Mouse (Mus musculus): Measurements from ENCODE around the gene 1700020A23Rik.
A peak's percentile ranks its signal among the peaks of the same experiment; 100 is the strongest.
"Not testable (repeated sequence)": the region's sequence is repeated elsewhere in the genome, so short reads cannot be mapped to it uniquely, and the experiment has no call there.

Gene 1700020A23Rik

GRCm38 (mm10) chr2:130404939-130405338 is at the start of gene 1700020A23Rik, which contains the start of gene Gm28372:
1700020A23Rik (plus strand) TSS chr2:130405259.
Gm28372 (plus strand) TSS chr2:130405239.
- DNase-seq (ENCODE audit: low spot score): no peak

DNA sequence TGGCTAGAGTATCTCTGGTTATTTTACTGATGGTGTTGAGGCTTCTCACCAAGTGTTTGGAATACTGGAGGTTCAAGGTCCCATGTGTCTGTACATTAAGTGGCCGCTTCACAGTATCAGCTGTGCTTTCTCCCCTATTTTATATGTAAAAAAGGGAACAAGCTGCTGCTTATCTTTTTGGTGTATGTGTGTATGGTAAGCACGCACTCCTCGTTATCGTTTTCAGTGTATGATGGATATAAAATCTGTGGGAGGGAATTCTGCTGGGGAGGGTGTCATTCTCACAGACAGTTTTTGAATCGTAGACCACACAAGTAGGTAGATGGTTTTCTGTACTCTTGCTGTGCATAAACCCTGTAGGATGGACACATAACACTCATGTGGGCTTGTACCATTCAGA is 47.5 kb upstream of the 1700020A23Rik start:
- DNase-seq (ENCODE audit: low spot score): no peak

GRCm38 (mm10) chr2:130358852-130359251 is 46.2 kb upstream of the 1700020A23Rik start:
- DNase-seq (ENCODE audit: low spot score): no peak

DNA sequence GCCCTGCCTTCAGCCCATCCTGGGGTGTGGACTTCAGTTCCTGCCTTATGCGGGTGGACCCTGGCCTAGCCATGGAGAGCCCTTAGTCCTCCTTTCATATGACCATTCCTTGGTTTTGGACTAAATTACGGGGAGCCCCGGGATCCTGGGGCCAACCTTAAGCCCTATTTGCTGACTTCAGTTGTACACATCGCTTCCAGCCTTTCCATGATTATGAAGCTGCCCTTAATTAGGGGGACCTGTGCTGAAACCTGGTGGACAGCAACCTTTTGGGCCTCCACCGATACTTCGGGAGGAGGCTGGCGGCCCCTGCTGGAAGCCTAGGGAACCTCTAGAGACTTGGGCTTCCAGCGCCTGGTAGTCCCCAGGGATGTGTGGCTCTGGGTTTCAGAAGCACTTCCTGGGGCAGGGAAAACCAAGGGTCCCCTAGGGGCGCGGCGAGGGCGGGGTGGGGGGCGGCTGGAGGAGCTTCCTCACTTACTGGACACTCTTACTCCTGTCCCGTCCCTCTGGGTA is 42.5 kb upstream of the 1700020A23Rik start:
- peak; percentile 83 for DNase-seq (ENCODE audit: low spot score)

DNA sequence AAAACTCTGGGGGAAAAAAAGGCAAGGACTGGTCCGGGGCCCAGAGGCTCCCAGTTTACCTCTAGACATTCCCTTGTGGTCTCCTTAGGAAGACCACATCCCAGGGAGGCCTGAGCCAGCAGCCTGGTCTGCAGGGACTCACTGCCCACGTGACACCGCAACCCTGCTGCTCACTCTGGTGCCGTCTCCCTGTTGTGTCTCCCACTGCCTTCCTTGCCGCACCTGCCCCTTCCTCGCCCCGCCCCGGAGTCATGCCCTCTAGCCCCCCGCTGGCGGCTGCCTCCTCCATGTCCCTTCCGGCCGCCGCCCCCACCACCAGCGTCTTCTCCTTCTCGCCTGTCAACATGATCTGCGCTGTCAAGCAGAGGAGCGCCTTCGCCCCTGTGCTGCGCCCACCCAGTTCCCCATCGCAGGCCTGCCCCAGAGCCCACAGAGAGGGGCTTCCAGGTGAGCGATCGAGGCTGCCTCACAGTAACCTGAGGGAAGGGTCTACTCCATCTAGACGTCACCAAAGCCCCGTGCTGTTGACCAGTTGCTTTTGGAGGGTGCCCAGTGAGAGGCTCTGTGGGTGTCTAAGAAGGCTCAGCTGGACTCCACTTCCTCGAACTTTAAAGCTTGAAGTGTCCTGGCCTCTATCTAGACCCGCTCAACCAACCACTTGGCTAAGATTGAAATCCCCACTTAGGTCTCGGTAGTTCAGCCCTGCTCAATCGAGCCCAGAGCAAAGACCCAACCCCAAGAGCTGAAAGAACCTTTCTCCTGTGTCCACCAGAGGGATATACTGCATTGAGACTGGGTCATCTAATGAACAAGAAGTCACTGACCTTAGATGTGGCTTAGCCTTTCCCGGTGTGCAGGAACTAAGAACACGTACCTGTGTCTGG is 39.6 kb upstream of the 1700020A23Rik start:
- DNase-seq (ENCODE audit: low spot score): peak; percentile 47

GRCm38 (mm10) chr2:130367386-130367785 is 37.7 kb upstream of the 1700020A23Rik start:
- DNase-seq (ENCODE audit: low spot score): no peak

GRCm38 (mm10) chr2:130373026-130373425 is 32.0 kb upstream of the 1700020A23Rik start:
- DNase-seq (ENCODE audit: low spot score): not testable (repeated sequence)

- DNase-seq (ENCODE audit: low spot score): no peak
Observed at GRCm38 (mm10) chr2:130374951-130375350, 30.1 kb upstream of the 1700020A23Rik start.

DNA sequence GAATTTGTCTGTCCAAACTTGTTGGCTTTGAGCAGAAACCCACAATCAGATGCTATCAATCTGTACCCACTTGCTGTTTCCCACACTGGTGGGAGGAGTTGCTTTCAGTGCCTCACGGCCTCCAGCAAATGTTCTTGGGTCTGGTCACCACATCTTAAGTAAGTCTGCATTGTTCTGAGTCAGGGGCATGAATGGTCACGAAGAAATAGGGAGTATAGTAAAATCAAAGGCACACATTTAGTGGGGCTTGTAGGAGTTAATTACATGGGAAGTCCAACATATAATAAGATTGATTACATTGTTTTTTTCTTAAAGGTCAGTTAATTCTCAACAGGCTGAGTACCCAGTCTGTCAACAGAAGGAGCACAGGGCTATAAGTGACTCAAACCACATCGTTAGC is 21.9 kb upstream of the 1700020A23Rik start:
- DNase-seq (ENCODE audit: low spot score): no peak

GRCm38 (mm10) chr2:130383895-130384294 is 21.2 kb upstream of the 1700020A23Rik start:
- no peak for DNase-seq (ENCODE audit: low spot score)

GRCm38 (mm10) chr2:130386212-130386611 is 18.8 kb upstream of the 1700020A23Rik start:
- DNase-seq (ENCODE audit: low spot score): no peak

- DNase-seq (ENCODE audit: low spot score): peak; percentile 43
Observed at GRCm38 (mm10) chr2:130388796-130389195, 16.3 kb upstream of the 1700020A23Rik start.

DNA sequence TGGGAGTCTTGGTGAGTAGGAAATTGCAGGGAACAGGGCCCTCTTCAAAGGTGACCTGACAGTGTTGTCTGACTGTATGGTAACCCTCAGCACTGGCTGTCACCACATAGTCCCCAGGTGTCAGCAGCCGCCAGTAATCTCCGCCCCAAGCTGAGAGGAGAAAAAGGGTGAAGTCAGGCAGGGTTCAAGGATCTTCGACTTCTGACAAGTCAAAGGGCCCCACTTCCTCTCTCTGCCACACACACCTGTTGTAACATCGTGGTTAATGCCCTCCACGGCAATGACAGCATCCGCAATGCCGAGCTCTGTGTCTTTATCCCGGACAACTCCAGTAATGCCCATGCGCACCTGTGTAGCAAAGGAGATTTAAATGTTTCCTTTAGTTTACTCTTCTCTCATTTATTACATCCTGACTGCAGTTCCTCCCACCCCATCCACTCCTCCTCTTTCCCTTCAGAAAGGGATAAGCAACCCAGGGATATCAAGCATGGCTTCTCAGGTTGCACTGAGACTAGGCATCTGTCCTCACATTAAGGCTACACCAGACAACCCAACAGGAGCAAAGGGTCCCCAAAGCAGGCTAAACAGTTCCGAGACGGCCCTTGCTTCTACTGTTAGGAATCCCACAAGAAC is 13.9 kb upstream of the 1700020A23Rik start:
- DNase-seq (ENCODE audit: low spot score): no peak

GRCm38 (mm10) chr2:130392836-130393235 is 12.2 kb upstream of the 1700020A23Rik start:
- no peak for DNase-seq (ENCODE audit: low spot score)

- no peak for DNase-seq (ENCODE audit: low spot score)
Observed at GRCm38 (mm10) chr2:130395696-130396095, 9.4 kb upstream of the 1700020A23Rik start.

DNA sequence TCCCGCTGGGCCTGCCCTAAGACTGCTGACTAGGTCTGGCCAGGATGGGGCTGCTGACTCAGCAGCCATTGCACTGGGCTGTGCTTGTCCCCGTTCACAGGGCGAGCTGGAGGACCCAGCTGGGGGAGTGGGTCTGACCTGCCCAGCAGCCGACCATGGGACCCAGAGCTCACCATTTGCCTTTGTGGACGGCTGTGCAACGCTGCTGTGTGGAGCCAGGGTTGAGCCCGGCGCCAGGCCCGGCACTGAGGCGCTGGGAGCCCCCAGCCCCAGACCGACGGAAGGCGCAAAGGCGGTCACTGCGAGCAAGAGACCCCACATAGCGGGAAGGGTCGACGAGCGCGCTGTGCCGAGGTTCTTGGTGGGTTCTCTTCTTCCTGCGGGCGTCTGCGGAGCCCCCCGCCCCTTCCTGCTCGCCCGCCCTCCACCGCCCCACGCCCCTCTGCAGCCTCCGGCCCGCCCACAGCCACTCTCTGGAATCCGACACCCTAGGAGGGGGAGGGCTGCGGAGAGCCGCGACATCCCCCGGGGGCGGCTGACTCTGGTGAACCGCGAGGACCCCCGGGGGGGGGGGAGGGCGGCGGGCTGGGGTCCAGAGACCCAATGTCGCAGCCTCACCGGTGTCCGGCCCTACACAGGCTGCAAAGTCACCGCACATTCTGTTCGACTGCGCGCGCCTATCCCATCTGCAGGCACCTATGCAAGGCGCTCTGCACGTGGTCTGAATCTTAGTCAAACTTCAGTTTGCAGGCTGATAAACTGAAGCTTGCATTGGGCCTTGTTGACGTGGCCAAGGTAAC is 7.7 kb upstream of the 1700020A23Rik start, which contains the start of gene Cpxm1:
Cpxm1 (minus strand) TSS at position 389 of the 800 bp plus-strand sequence.
- DNase-seq (ENCODE audit: low spot score): peak; percentile 80

DNA sequence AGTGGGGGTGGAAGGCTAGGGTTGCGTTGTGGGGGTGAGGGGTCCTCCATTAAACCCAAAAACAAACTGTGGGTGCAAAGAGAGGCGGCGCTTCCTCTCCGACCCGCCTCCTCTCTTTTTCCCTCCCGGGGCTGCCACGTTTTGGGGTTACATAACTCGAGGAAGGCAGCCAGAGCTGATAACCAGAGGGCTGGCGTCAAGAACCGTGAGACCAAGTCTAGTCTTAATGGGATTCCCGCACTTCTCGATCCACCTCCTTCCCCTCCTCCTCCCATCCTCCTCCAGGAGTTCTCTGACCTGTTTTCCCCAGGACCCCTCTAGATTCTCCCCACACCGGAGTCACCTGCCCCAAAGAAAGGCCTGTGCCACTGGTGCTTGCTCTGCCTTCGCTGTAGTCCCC is 7.0 kb upstream of the 1700020A23Rik start:
- DNase-seq (ENCODE audit: low spot score): peak; percentile 35

DNA sequence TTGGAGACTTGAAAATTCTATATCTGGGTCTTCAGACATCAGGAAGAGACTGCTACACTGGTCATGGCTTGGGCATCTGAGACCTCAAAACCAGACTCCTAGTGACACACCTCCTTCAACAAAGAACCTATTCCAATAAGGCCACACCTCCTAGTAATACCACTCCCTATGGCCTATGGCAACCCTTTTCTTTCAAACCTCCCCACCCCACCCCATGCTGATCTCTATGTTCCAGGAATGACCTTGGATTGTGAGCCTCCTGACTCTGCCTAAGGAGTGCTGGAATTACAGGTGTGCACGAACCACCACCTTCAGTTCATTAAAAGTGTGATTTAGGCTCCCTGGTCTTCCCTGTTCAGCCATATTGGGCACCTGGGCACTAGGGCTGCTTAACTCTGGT is 5.0 kb upstream of the 1700020A23Rik start:
- no peak for DNase-seq (ENCODE audit: low spot score)

DNA sequence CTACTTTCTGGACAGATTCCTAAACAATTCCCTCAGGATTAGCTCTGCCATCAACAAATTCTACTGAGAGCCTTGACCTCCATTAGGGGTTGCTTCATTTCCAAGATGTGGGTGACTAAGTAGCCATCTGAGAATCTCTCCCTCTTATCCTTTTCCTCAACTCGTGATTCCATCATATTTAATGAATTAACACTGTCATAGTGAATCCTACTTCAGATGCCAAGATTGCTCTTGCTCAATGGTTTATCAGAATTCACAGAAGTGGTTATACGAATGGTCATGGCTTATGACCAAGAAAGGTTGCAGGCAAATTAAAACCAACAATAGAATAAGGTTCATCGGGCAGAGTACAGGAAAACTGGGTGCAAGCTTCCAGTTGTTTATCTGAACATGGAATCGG is 3.2 kb upstream of the 1700020A23Rik start:
- no peak for DNase-seq (ENCODE audit: low spot score)

GRCm38 (mm10) chr2:130406178-130406577 is 1.1 kb downstream of the 1700020A23Rik start, which contains the start of gene Tmem239:
Tmem239 (plus strand) TSS chr2:130406478.
- DNase-seq (ENCODE audit: low spot score): no peak

GRCm38 (mm10) chr2:130408194-130408593 is 3.1 kb downstream of the 1700020A23Rik start:
- DNase-seq (ENCODE audit: low spot score): peak; percentile 70

Measured in embryo, embryonic 10.5 days (tissue).